Mouse (Mus musculus) ES-Bruce4 (cell line): ENCODE results near the gene Card6. TPM values are rescaled to one million over a fixed set of nuclear protein-coding genes. Genes with fewer than 3 reads are reported as not detected.

Experiments used
- H3K27ac ChIP-seq: 2 replicates; pipeline ENCODE4 v1.5.1; 2012; ENCODE audit warnings: low read length, inconsistent platforms; ENCODE audit not compliant: insufficient read depth
- H3K27me3 ChIP-seq: 2 replicates; pipeline ENCODE4 v1.6.1; 2012; ENCODE audit warnings: mild to moderate bottlenecking, low read length, inconsistent platforms; ENCODE audit not compliant: control insufficient read depth, poor library complexity, insufficient read depth, severe bottlenecking
- H3K36me3 ChIP-seq: 2 replicates; pipeline ENCODE4 v1.6.1; 2012; ENCODE audit warnings: inconsistent platforms, mild to moderate bottlenecking, low read length, moderate library complexity; ENCODE audit not compliant: control insufficient read depth, poor library complexity, insufficient read depth, severe bottlenecking
- H3K4me1 ChIP-seq: one replicate; pipeline ENCODE4 v1.8.1; 2011; ENCODE audit warnings: low read length; ENCODE audit not compliant: control insufficient read depth, insufficient read depth
- H3K4me3 ChIP-seq: 2 replicates; pipeline ENCODE4 v1.5.1; 2011; ENCODE audit warnings: low read depth, mild to moderate bottlenecking, low read length
- H3K9ac ChIP-seq: 2 replicates; pipeline ENCODE4 v1.6.1; 2012; ENCODE audit warnings: low read depth, mild to moderate bottlenecking, inconsistent platforms; ENCODE audit not compliant: poor library complexity, severe bottlenecking
- H3K9me3 ChIP-seq: replicated peaks from 2 replicates; pipeline ENCODE4 v1.6.1; 2012; ENCODE audit warnings: mild to moderate bottlenecking, low read length, inconsistent platforms; ENCODE audit not compliant: control insufficient read depth, poor library complexity, insufficient read depth, severe bottlenecking
- CTCF ChIP-seq: IDR thresholded peaks from one replicate; pipeline ENCODE4 v1.8.1; 2011; ENCODE audit warnings: low read depth, low read length
- EP300 ChIP-seq: IDR thresholded peaks from 2 replicates; pipeline ENCODE4 v1.6.1; 2011; ENCODE audit warnings: low read depth, low read length; ENCODE audit not compliant: insufficient read depth
- POLR2A ChIP-seq: IDR thresholded peaks from one replicate; pipeline ENCODE4 v1.8.1; 2011; ENCODE audit warnings: low read length; ENCODE audit not compliant: insufficient read depth
- polyA plus RNA-seq: library from polyadenylated mRNA; stranded (reverse); fragments of >200 nt; gene quantifications from 2 replicates; pipeline ENCODE4 v1.2.4, GENCODE M21; 2011; ENCODE audit warnings: low read depth; ENCODE audit not compliant: missing spikeins, insufficient read depth, insufficient read length

Gene Card6
- polyA plus RNA-seq, 1 experiment: 0.67 TPM

- Histone ChIP-seq H3K36me3 (no peaks in the 10 kb centered on the region), H3K4me3 (no peak overlapping the region), H3K9ac (no peak overlapping the region), H3K9me3 (no peaks in the 10 kb centered on the region), H3K27me3 (no peaks in the 10 kb centered on the region), H3K4me1 (no peaks in the 10 kb centered on the region), H3K27ac (no peak overlapping the region)
- TF ChIP-seq CTCF (no peak), POLR2A (no peak), EP300 (no peak)
Measured at GRCm38 (mm10) chr15:5102312-5102711, 6.0 kb downstream of the Card6 start.

GRCm38 (mm10) chr15:5097376-5097775, 11.0 kb downstream of the Card6 start:
- no peak for TF ChIP-seq EP300
- TF ChIP-seq POLR2A: no peak
- no peaks in the 10 kb centered on the region for H3K9me3 ChIP-seq
- H3K9ac ChIP-seq: no peak overlapping the region
- no peak overlapping the region for H3K4me3 ChIP-seq
- no peaks in the 10 kb centered on the region for H3K36me3 ChIP-seq
- no peaks in the 10 kb centered on the region for H3K27me3 ChIP-seq
- H3K4me1 ChIP-seq: no peaks in the 10 kb centered on the region
- H3K27ac ChIP-seq: no peak overlapping the region

DNA sequence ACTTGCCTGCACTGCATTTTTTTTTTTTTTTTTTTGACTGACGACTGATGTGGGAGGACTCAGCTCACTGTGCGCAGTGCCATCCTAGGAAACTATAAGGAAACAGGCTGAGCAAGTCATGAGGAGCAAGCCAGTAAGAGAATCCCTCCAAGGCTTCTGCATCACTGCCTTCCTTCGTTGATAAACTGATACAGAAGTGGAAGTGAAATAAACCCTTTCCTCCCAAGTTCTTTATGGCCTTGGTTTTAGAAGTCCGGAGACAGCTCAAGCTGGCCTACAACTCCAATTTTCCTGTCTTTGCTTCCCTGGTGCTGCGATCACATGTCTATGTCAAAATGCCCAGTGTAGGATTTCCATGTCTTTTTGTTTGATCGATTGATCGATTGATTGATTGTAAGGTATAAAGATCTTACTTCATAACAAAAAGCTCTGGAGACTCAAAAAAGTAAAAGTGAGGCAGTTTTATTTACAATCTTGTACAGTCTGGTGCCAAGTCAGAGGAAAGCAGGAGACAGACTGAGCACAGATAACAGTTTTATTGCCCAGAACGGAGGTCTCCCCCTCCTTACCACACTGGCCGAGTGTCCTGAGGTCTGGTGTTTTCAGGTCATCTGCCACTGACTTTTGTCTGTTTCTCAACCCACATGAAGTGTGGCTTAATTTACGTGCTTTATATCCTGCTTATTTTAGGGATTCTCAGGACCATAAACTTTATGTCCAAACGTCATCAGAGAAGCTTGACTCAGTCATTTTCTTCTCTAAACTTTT, 12.6 kb downstream of the Card6 start:
- Histone ChIP-seq H3K9me3 (peaks cover 5% of the 10 kb centered on the region; the same call in 1 of the 2 replicates), H3K27ac (no peak overlapping the region), H3K4me3 (no peak overlapping the region), H3K9ac (no peak overlapping the region), H3K4me1 (no peaks in the 10 kb centered on the region), H3K27me3 (no peaks in the 10 kb centered on the region), H3K36me3 (no peaks in the 10 kb centered on the region)
- TF ChIP-seq EP300 (no peak), CTCF (no peak), POLR2A (no peak)

GRCm38 (mm10) chr15:5090131-5090530, 18.2 kb downstream of the Card6 start:
- Histone ChIP-seq H3K4me1 (no peaks in the 10 kb centered on the region), H3K27ac (no peak overlapping the region), H3K27me3 (no peaks in the 10 kb centered on the region), H3K9me3 (peaks cover 5% of the 10 kb centered on the region; the same call in 1 of the 2 replicates), H3K9ac (no peak overlapping the region), H3K4me3 (no peak overlapping the region), H3K36me3 (no peaks in the 10 kb centered on the region)
- TF ChIP-seq EP300: no peak
- TF ChIP-seq CTCF: no peak
- TF ChIP-seq POLR2A: no peak

DNA sequence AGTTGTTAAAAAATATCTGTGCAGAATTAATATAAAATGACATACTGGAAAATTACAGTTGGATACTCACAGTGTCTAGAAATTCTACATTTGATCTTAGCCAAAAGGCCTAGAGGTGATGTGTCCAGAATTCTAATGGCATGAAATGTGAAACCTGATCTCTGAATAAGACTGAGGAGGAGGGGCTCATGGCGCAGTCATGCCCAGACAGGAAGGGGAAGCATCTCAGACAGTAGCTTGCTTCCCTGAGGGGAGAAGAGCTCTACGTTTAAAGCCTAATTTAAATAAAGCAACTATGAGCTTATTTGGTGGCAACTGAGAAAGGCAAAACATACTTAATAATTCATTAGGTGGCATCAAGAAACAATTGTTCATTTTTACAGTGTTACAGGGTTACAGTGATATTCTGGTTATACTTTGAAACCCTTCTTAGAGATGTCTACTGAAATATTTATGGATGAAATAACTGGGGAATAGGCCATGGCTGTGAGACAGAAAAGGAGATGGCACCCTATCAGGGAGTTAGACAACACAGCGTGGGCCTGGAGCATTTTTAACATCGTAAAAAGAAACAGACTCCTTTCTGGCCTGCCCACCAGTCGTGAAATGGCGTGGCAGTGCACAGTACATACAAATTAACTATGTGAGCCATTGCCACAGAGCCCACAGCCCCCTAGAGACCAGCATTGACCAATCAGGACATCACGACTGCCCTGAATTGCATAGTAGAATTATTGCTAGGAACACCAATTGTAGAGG, 19.3 kb downstream of the Card6 start:
- Histone ChIP-seq H3K27ac (no peak overlapping the region), H3K36me3 (no peaks in the 10 kb centered on the region), H3K27me3 (no peaks in the 10 kb centered on the region), H3K4me3 (no peak overlapping the region), H3K4me1 (no peaks in the 10 kb centered on the region), H3K9ac (no peak overlapping the region), H3K9me3 (peaks cover 5% of the 10 kb centered on the region; the same call in 1 of the 2 replicates)
- TF ChIP-seq EP300: no peak
- no peak for TF ChIP-seq POLR2A
- no peak for TF ChIP-seq CTCF

DNA sequence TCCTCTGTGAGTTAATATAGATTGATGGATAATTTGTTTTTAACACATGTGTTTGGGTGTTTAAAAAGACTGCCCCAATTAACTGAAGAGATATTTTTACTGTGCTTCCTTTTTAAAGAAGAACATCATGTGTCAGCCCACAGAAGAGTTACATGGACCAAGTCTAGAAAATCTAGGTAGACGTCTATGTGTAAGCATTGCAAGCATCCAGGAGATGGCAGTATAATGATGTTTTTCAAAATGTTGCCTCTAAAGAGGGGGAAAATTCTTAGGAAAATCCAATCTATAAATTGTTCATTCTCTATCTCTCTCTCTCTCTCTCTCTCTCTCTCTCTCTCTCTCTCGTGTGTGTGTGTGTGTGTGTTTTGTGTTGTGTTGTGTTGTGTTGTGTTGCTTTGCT, 22.2 kb downstream of the Card6 start:
- H3K36me3 ChIP-seq: no peaks in the 10 kb centered on the region
- H3K27ac ChIP-seq: no peak overlapping the region
- H3K4me3 ChIP-seq: no peak overlapping the region
- peaks cover 3% of the 10 kb centered on the region; the same call in 1 of the 2 replicates for H3K9me3 ChIP-seq
- H3K4me1 ChIP-seq: no peaks in the 10 kb centered on the region
- TF ChIP-seq POLR2A (no peak), EP300 (no peak), CTCF (no peak)
- no peaks in the 10 kb centered on the region for H3K27me3 ChIP-seq
- no peak overlapping the region for H3K9ac ChIP-seq
